Mouse (Mus musculus) midbrain, embryonic 15.5 days (tissue): ENCODE results near the gene Nub1. TPM values are rescaled to one million over a fixed set of nuclear protein-coding genes. Genes with fewer than 3 reads are reported as not detected.
"Not testable (repeated sequence)": the region's sequence is repeated elsewhere in the genome, so short reads cannot be mapped to it uniquely, and the experiment has no call there.

Experiments used
- ATAC-seq: fragments of 200-750 bp; cut with Nextera tagmentation; replicated peaks from 2 replicates; pipeline ENCODE4 v1.8.0; 2017; ENCODE audit warnings: moderate TSS enrichment
- H3K27ac ChIP-seq: fragments of 300-500 bp; sonication (generic); 2 replicates; pipeline ENCODE4 v1.5.1; 2015; ENCODE audit warnings: mild to moderate bottlenecking, inconsistent platforms
- H3K27me3 ChIP-seq: fragments of 300-500 bp; sonication (generic); replicated peaks from 2 replicates; pipeline ENCODE4 v1.6.1; 2015; ENCODE audit warnings: inconsistent platforms
- H3K36me3 ChIP-seq: fragments of 300-500 bp; sonication (generic); replicated peaks from 2 replicates; pipeline ENCODE4 v1.6.1; 2015; ENCODE audit warnings: inconsistent platforms
- H3K4me1 ChIP-seq: fragments of 300-500 bp; sonication (generic); 2 replicates; pipeline ENCODE4 v1.6.1; 2015; ENCODE audit warnings: inconsistent platforms
- H3K4me2 ChIP-seq: fragments of 300-500 bp; sonication (generic); 2 replicates; pipeline ENCODE4 v1.6.1; 2015; ENCODE audit warnings: inconsistent platforms, mild to moderate bottlenecking, moderate library complexity
- H3K4me3 ChIP-seq: fragments of 300-500 bp; sonication (generic); 2 replicates; pipeline ENCODE4 v1.5.1; 2015; ENCODE audit warnings: mild to moderate bottlenecking, inconsistent platforms
- H3K9ac ChIP-seq: fragments of 300-500 bp; sonication (generic); 2 replicates; pipeline ENCODE4 v1.6.1; 2015; ENCODE audit warnings: mild to moderate bottlenecking, inconsistent platforms
- H3K9me3 ChIP-seq: fragments of 300-500 bp; sonication (generic); 2 replicates; pipeline ENCODE4 v1.6.1; 2016; ENCODE audit warnings: inconsistent platforms
- WGBS: fragments of 180-500 bp; shearing (Covaris S2); methylation state at CpG from one replicate; pipeline ENCODE4 v1.1.7; 2015; ENCODE audit warnings: mixed read lengths; 5-methylcytosine and 5-hydroxymethylcytosine counted together
- polyA plus RNA-seq: library from polyadenylated mRNA; unstranded; fragments of >200 nt; fragmentation: Nextera tagmentation; extraction: Ambion mirVana; gene quantifications from 2 replicates; pipeline ENCODE4 v1.2.1, GENCODE M21; 2015

The Nub1 gene
- polyA plus RNA-seq, 1 experiment from 2014 or later = 48.7 TPM

DNA sequence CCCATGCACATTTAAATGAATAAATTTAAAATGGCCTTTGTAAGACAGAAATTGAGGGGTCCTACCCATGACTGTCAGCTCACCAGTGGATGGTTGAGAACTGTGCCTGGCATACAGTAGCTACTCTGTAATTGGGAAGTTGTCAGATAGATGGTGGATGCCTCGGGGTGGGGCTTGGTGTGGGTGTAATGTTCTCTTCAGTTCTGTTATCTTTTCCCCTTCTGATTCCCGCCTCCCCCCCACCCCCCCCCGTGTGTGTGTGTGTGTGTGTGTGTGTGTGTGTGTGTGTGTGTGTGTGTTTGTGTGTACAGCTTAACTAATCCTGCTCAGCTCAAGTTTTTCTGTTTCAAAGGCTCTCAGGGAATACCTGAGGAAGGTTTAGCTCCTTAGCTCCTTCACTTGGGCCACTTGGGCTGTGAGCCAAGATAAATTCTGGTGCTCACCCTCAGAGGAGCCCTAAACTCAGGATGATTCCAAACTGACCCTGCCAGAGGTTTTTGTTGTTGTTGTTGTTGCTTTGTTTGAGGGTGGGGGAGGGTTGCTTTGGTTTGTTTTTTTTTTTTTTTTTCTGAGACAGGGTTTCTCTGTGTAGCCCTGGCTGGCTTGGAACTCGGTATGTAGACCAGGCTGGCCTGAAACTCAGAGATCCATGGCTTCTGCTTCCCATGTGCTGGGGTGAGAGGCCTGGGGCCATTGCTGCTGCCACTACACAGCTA is 25.5 kb upstream of the Nub1 start:
- no peak overlapping the region for H3K4me3 ChIP-seq
- 61% methylated on average over 3 of the region's 4 CpGs for WGBS
- H3K9ac ChIP-seq = no peak overlapping the region
- ATAC-seq = no peak
- no peak overlapping the region for H3K27ac ChIP-seq
- H3K9me3 ChIP-seq = no peaks in the 10 kb centered on the region
- no peaks in the 10 kb centered on the region for H3K27me3 ChIP-seq
- H3K36me3 ChIP-seq = no peaks in the 10 kb centered on the region
- no peaks in the 10 kb centered on the region for H3K4me1 ChIP-seq
- H3K4me2 ChIP-seq = no peak overlapping the region

DNA sequence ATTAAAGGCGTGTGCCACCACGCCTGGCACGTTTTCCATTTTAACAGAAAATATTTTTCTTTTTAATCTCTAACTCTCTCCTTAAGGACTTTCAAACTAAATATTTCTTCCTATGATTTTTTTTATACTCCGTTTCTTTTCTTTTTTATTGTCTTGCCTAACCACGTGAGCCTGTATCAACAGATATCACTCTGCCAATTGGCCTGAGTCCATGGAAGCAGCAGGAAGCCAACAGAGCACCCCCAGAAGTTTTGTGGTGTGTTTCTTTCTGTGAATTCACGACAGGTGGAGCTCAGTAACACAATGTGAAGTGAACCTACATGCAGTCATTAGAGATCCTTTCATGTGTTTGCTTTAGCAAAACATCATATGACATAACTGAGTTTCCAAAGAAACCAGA is 23.9 kb upstream of the Nub1 start:
- ATAC-seq = no peak
- no peaks in the 10 kb centered on the region for H3K9me3 ChIP-seq

DNA sequence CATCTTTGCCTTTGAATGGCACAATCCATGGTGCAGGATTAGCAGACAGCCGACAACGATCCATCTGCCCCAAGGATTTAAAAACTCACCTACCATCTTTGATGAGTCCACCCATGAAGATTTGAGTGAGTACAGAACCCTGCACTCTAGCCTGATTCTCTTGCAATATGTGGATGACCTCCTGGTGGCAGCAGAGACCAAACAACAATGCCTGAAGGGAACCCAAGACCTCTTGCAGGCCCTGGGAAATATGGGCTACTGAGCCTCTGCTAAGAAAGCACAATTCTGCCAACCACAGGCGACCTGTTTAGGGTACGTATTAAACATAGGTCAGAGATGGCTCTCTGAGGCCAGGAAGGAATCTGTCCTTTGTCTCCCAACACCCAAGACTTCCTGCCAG is 11.1 kb upstream of the Nub1 start:
- Histone ChIP-seq H3K27ac (no peak overlapping the region), H3K4me1 (no peaks in the 10 kb centered on the region), H3K9ac (no peak overlapping the region), H3K36me3 (no peaks in the 10 kb centered on the region), H3K9me3 (no peaks in the 10 kb centered on the region), H3K4me3 (no peak overlapping the region), H3K4me2 (no peak overlapping the region), H3K27me3 (no peaks in the 10 kb centered on the region)
- peak; percentile 48 for ATAC-seq
- WGBS = 31% methylated on average over 4 of the region's 4 CpGs

More for the DNA sequence above, 23.9 kb upstream of the Nub1 start:
- Histone ChIP-seq H3K9ac (no peak overlapping the region), H3K27ac (no peak overlapping the region), H3K4me3 (no peak overlapping the region), H3K4me1 (no peaks in the 10 kb centered on the region), H3K36me3 (no peaks in the 10 kb centered on the region), H3K27me3 (no peaks in the 10 kb centered on the region), H3K4me2 (no peak overlapping the region)
- WGBS = 81% methylated on average over 6 of the region's 6 CpGs

DNA sequence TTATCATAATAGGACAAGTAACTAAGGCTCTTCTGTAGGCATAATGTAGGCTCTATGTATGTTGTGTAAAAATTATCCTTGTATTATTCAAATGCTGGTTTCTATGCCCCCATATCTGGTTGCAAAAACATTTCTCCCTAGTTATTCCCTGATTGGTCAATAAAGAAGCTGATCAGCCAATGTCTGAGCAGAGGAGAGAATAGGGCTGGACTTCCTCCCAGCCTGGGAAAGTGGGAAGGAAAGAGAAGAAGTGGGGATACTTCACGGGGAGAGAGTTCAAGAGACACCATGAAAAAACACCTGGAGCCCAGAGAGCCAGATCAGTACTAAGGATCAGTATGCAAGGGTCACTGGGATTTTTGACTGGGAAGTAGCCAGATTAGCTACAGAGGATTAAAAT is 3.9 kb upstream of the Nub1 start:
- H3K4me3 ChIP-seq = no peak overlapping the region
- H3K9me3 ChIP-seq = no peaks in the 10 kb centered on the region
- H3K9ac ChIP-seq = no peak overlapping the region
- no peak for ATAC-seq
- H3K27me3 ChIP-seq = no peaks in the 10 kb centered on the region
- WGBS = 48% methylated on average over 1 of the region's 1 CpGs
- peaks cover 9% of the 10 kb centered on the region for H3K4me1 ChIP-seq
- no peak overlapping the region for H3K27ac ChIP-seq
- no peak overlapping the region for H3K4me2 ChIP-seq
- H3K36me3 ChIP-seq = no peaks in the 10 kb centered on the region

DNA sequence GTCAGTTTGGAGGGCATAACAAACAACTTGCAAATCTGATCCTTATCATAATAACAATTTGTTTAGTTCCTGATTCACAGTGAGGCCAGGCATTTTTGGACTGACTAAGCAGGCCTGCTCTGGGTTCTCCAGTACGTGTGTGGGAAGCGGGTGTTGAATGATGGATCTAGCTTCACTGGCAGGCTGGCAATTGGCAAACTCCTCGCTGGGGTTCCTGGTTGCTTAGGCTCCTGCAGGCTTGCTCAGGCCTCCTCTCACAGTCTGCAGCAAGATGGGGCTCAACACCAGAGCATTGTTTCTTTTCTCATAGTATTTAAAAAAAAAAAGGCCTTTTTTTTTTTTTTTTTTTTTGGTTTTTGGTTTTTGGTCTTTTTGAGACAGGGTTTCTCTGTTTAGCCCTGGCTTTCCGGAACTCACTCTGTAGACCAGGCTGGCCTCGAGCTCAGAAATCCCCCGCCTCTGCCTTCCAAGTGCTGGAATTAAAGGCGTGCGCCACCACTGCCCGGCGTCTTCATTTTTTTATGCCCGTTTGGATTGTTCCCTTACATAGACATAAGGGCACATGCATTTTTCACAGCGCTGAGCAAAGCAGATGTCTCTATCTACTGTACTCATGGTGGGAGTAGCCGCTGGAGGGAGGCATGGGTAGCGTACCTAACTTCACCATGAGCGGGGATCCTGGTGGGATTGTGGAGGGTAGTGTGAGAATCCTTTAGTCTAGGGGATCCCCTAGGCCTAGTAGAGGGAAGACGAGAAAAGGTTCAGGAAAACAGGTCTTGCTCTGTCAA is 560 bp upstream of the Nub1 start:
- peak overlapping the region; percentile 74 for H3K4me2 ChIP-seq
- 21% methylated on average over 16 of the region's 16 CpGs for WGBS
- H3K36me3 ChIP-seq = no peaks in the 10 kb centered on the region; the same call in 1 of the 2 replicates
- ATAC-seq = peak; percentile 68
- H3K9me3 ChIP-seq = no peaks in the 10 kb centered on the region
- peak overlapping the region; percentile 94 for H3K27ac ChIP-seq
- peaks cover 16% of the 10 kb centered on the region for H3K4me1 ChIP-seq
- H3K4me3 ChIP-seq = peak overlapping the region; percentile 99
- H3K9ac ChIP-seq = peak overlapping the region; percentile 63
- H3K27me3 ChIP-seq = no peaks in the 10 kb centered on the region

DNA sequence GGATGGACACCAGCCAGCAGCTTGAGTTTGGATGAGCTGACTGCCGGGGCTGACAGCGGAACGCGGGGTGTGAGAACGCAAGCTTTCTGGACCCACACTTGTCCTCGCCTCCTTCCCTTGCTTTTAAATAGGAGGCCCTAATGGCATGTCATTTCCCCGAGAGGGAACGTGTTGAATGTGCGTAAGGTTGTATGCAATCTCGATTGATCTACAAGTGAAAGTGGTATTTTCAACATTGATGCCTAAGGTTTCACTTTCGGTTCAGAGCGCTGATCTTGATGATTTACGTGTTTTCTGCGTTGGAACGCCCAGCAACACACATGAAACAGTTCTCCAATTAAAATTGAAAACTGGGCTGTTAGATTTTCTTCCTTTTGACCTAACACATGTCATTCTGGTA is 844 bp downstream of the Nub1 start:
- H3K36me3 ChIP-seq = peaks cover 6% of the 10 kb centered on the region; the same call in 1 of the 2 replicates
- no peaks in the 10 kb centered on the region for H3K27me3 ChIP-seq
- peak overlapping the region; percentile 74 for H3K4me2 ChIP-seq
- H3K9ac ChIP-seq = peak overlapping the region; percentile 89
- peak overlapping the region; percentile 94 for H3K27ac ChIP-seq
- no peaks in the 10 kb centered on the region for H3K9me3 ChIP-seq
- under 1% methylated on average over 15 of the region's 15 CpGs for WGBS
- H3K4me1 ChIP-seq = peaks cover 16% of the 10 kb centered on the region
- ATAC-seq = peak; percentile 24
- H3K4me3 ChIP-seq = peak overlapping the region; percentile 99

DNA sequence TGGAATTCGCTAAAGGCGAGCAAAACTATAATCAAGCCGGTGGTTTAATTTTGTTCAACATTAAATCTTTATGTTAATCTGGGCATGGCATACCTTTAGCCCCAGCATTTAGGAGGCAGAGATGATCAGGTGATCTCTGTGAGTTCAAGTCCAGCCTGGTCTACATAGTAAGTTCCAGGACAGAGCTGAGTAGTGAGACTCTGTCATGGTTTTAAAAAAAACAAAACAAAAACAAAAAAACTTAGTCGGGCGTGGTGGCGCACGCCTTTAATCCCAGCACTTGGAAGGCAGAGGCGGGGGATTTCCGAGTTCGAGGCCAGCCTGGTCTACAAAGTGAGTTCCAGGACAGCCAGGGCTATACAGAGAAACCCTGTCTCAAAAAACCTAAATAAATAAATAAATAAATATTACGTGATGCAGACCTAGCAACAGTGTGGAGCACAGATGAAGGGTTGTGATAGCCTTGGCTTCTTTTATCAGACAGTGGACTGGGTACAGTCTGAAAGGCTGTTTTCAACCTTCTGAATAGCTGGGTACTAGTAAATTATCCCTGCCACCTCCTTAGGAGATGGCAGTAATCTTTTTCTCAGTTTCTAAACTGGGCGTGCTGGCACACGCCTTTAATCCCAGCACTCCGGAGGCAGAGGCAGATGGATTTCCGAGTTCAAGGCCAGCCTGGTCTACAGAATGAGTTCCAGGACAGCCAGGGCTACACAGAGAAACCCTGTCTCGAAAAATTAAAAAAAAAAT is 1.5 kb downstream of the Nub1 start:
- H3K9me3 ChIP-seq, ATAC-seq, H3K27me3 ChIP-seq, H3K27ac ChIP-seq, H3K36me3 ChIP-seq: not testable (repeated sequence)
- Histone ChIP-seq H3K9ac (peak overlapping the region; percentile 89; the same call in 1 of the 2 replicates), H3K4me3 (peak overlapping the region; percentile 99), H3K4me1 (peaks cover 16% of the 10 kb centered on the region), H3K4me2 (peak overlapping the region; percentile 74)
- 77% methylated on average over 16 of the region's 16 CpGs for WGBS

DNA sequence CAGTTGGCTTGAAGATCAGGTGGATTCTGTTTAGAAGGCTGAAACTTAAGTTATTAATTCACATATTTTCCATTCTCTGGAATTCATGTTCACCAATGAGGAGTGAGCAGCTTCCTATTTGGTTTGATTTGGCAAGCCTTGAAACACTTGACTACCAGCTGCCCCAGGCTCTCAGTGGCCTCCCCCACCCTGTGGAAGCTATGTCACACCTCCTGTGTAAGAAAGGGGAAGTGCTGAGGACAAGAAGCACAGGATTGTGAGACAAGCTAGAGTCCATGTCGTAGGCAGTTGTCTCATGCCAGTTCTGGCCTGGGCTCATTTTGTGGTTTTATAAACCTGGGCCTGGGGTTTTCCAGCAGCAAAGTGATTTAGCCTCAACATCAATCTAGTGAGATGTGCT is 2.4 kb downstream of the Nub1 start:
- Histone ChIP-seq H3K4me1 (peaks cover 16% of the 10 kb centered on the region), H3K27me3 (no peaks in the 10 kb centered on the region), H3K4me3 (no peak overlapping the region), H3K36me3 (peaks cover 10% of the 10 kb centered on the region; the same call in 1 of the 2 replicates), H3K9me3 (no peaks in the 10 kb centered on the region), H3K4me2 (no peak overlapping the region), H3K9ac (no peak overlapping the region), H3K27ac (no peak overlapping the region)
- ATAC-seq = no peak
- WGBS = 93% methylated on average over 1 of the region's 1 CpGs

DNA sequence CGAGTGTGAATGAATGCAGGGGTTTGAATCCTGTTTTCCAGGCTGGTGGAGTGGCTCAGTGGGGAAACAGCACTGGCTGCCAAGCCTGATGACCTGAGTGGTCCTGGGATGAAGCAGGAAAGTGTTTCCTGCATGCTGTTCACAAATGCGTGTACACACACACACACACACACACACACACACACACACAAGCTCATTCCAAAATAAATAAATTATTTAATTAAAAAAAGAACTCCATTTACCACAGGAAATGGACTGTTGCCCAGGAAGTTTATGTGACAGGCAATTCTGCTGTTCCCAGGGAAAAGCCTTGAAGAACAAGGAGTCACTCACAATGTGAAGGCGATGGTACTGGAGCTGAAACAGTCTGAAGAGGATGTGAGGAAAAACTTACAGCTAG is 11.4 kb downstream of the Nub1 start:
- Histone ChIP-seq H3K9me3 (no peaks in the 10 kb centered on the region), H3K4me3 (no peak overlapping the region), H3K27me3 (no peaks in the 10 kb centered on the region), H3K9ac (no peak overlapping the region), H3K4me2 (no peak overlapping the region), H3K4me1 (no peaks in the 10 kb centered on the region), H3K36me3 (peaks cover 76% of the 10 kb centered on the region), H3K27ac (no peak overlapping the region)
- no peak for ATAC-seq
- 66% methylated on average over 3 of the region's 3 CpGs for WGBS

DNA sequence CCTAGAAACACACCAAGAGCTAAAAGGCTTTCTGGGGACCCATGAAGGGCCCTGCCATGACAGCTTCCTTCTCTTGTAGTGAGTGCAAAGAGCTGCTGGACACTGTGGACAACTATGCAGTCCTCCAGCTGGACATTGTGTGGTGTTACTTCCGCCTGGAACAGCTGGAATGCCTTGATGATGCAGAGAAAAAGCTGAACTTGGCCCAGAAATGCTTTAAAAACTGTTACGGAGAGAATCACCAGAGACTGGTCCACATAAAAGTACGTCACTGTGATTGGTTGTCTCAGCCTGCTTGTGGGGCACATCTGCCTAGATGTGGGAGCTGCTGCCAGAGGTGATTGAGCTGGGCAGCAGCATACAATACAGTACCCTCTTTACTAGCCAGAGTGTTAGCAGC is 15.9 kb downstream of the Nub1 start:
- no peak for ATAC-seq
- peaks cover 63% of the 10 kb centered on the region for H3K36me3 ChIP-seq
- H3K9ac ChIP-seq = no peak overlapping the region
- no peak overlapping the region for H3K4me3 ChIP-seq
- H3K27ac ChIP-seq = no peak overlapping the region
- no peaks in the 10 kb centered on the region for H3K9me3 ChIP-seq
- H3K4me2 ChIP-seq = no peak overlapping the region
- no peaks in the 10 kb centered on the region for H3K4me1 ChIP-seq
- WGBS = 85% methylated on average over 3 of the region's 3 CpGs
- H3K27me3 ChIP-seq = no peaks in the 10 kb centered on the region

DNA sequence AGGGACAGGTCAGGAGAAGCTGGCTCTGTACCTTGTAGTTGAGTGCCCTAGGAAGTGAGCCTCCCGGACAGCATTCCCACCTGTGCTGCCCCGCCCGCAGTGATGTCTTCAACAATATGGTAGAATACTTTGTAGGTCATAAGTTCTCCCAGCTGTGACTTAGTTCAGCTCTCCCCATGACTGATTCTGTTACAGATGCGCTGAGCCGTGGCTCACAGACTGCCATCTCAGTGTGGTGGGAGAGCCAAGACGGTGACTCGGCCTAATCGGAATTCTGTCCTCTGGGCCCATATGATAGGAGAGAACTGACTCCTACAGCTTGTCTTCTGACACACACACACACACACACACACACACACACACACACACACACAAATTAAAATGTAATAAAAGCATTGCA is 19.3 kb downstream of the Nub1 start:
- no peak for ATAC-seq
- no peaks in the 10 kb centered on the region for H3K9me3 ChIP-seq
- H3K4me2 ChIP-seq = no peak overlapping the region
- peaks cover 58% of the 10 kb centered on the region for H3K36me3 ChIP-seq
- H3K4me3 ChIP-seq = no peak overlapping the region
- H3K27ac ChIP-seq = no peak overlapping the region
- WGBS = 94% methylated on average over 8 of the region's 8 CpGs
- H3K9ac ChIP-seq = no peak overlapping the region
- no peaks in the 10 kb centered on the region for H3K27me3 ChIP-seq
- no peaks in the 10 kb centered on the region for H3K4me1 ChIP-seq

DNA sequence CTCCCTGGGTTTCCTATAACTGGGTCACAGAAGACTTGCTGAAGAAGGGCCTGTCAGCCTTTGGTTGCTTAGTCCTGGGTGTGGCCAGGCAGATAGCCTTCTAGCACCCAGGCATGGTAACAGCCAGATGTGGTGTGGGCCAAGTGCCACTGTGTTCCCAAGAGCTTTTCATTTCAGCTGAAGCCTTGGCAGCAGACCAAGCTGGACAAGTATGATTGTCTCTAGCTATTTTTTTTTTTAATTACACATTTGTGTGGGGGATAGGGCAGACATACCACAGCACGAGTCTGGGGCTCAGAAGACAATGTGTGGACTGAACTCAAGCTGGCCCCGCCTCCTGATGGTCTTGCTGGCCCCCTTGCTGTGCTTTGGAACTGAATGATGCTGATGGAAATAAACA is 24.6 kb downstream of the Nub1 start:
- Histone ChIP-seq H3K4me1 (no peaks in the 10 kb centered on the region), H3K27me3 (no peaks in the 10 kb centered on the region), H3K9ac (no peak overlapping the region), H3K9me3 (no peaks in the 10 kb centered on the region), H3K27ac (no peak overlapping the region), H3K4me3 (no peak overlapping the region), H3K4me2 (no peak overlapping the region), H3K36me3 (peaks cover 57% of the 10 kb centered on the region)
- WGBS = 67% methylated on average over 2 of the region's 2 CpGs
- ATAC-seq = no peak
